Mouse (Mus musculus) MEL (cell line): Measurements from ENCODE around the gene Frmd5. TPM values are rescaled to one million over a fixed set of nuclear protein-coding genes. Genes with fewer than 3 reads are reported as not detected.

ENCODE experiments used
- DNase-seq: peaks from one replicate; pipeline ENCODE4 v3.0.0; 2011; ENCODE audit warnings: low read depth, low spot score
- H3K27ac ChIP-seq: 2 replicates; pipeline ENCODE4 v1.5.1; 2012; ENCODE audit warnings: low read depth, mild to moderate bottlenecking, control low read depth, low read length, moderate library complexity; ENCODE audit not compliant: control insufficient read depth
- H3K27me3 ChIP-seq, 2 experiments: fragments of 150-350 bp in 1 of 2; sonication (generic) in 1 of 2; 2 replicates each; pipeline ENCODE4 v1.6.1; 2012; ENCODE audit warnings: low read length in 2 of 2, mild to moderate bottlenecking in 2 of 2, improper control_type of control experiment in 1 of 2, moderate library complexity in 1 of 2; ENCODE audit not compliant: insufficient read depth in 2 of 2, control insufficient read depth in 1 of 2
- H3K36me3 ChIP-seq, 2 experiments: 2 replicates each; pipeline ENCODE4 v1.6.1; 2012 to 2014; ENCODE audit warnings: low read length in 2 of 2, improper control_type of control experiment in 1 of 2, inconsistent platforms in 1 of 2, mild to moderate bottlenecking in 1 of 2; ENCODE audit not compliant: insufficient read depth in 2 of 2, control insufficient read depth in 1 of 2
- H3K4me1 ChIP-seq, 2 experiments: fragments of 150-350 bp in 1 of 2; sonication (generic) in 1 of 2; 2 replicates each; pipeline ENCODE4 v1.6.1; 2012; ENCODE audit warnings: low read length in 2 of 2, improper control_type of control experiment in 1 of 2, mild to moderate bottlenecking in 1 of 2; ENCODE audit not compliant: insufficient read depth in 2 of 2, control insufficient read depth in 1 of 2
- H3K4me3 ChIP-seq, 2 experiments: fragments of 150-350 bp in 1 of 2; sonication (generic) in 1 of 2; 2 replicates each; pipeline ENCODE4 v1.5.1; 2012; ENCODE audit warnings: low read depth in 2 of 2, low read length in 2 of 2, mild to moderate bottlenecking in 2 of 2, moderate library complexity in 2 of 2, control low read depth in 1 of 2, improper control_type of control experiment in 1 of 2; ENCODE audit not compliant: control insufficient read depth in 1 of 2, insufficient read depth in 1 of 2
- H3K79me2 ChIP-seq: 2 replicates; pipeline ENCODE4 v1.6.1; 2012; ENCODE audit warnings: mild to moderate bottlenecking, low read length, moderate library complexity; ENCODE audit not compliant: control insufficient read depth, poor library complexity, insufficient read depth
- H3K9ac ChIP-seq: 2 replicates; pipeline ENCODE4 v1.6.1; 2012; ENCODE audit warnings: low read depth, mild to moderate bottlenecking, control low read depth, low read length, moderate library complexity; ENCODE audit not compliant: control insufficient read depth, poor library complexity, severe bottlenecking
- H3K9me3 ChIP-seq: fragments of 150-350 bp; sonication (generic); replicated peaks from 2 replicates; pipeline ENCODE4 v1.6.1; 2012; ENCODE audit warnings: mild to moderate bottlenecking, low read length, improper control_type of control experiment, moderate library complexity; ENCODE audit not compliant: insufficient read depth
- CHD2 ChIP-seq: IDR thresholded peaks from 2 replicates; pipeline ENCODE4 v1.6.1; 2011; ENCODE audit warnings: low read length, improper control_type of control experiment
- ELF1 ChIP-seq: IDR thresholded peaks from 2 replicates; pipeline ENCODE4 v1.6.1; 2014; ENCODE audit warnings: low read depth, mild to moderate bottlenecking, inconsistent platforms, low read length, improper control_type of control experiment, moderate library complexity
- EP300 ChIP-seq, 2 experiments: IDR thresholded peaks; 2 replicates each; pipeline ENCODE4 v1.6.1; 2011; ENCODE audit warnings: improper control_type of control experiment in 2 of 2, low read length in 2 of 2, low read depth in 1 of 2, mild to moderate bottlenecking in 1 of 2
- JUND ChIP-seq: IDR thresholded peaks from 2 replicates; pipeline ENCODE4 v1.6.1; 2011; ENCODE audit warnings: low read depth, mild to moderate bottlenecking, improper control_type of control experiment, low read length
- MAFK ChIP-seq: IDR thresholded peaks from 2 replicates; pipeline ENCODE4 v1.6.1; 2011; ENCODE audit warnings: low read depth, mild to moderate bottlenecking, low read length, improper control_type of control experiment, borderline replicate concordance
- MAX ChIP-seq: IDR thresholded peaks from 2 replicates; pipeline ENCODE4 v1.6.1; 2011; ENCODE audit warnings: low read length, improper control_type of control experiment
- MAZ ChIP-seq: IDR thresholded peaks from 2 replicates; pipeline ENCODE4 v1.6.1; 2012; ENCODE audit warnings: low read depth, mild to moderate bottlenecking, inconsistent platforms, low read length, improper control_type of control experiment
- MXI1 ChIP-seq: IDR thresholded peaks from 2 replicates; pipeline ENCODE4 v1.6.1; 2011; ENCODE audit warnings: mild to moderate bottlenecking, low read depth, low read length, improper control_type of control experiment
- MYC ChIP-seq: IDR thresholded peaks from 2 replicates; pipeline ENCODE4 v1.6.1; 2011; ENCODE audit warnings: low read depth, mild to moderate bottlenecking, low read length, improper control_type of control experiment, moderate library complexity
- NELFE ChIP-seq: IDR thresholded peaks from 2 replicates; pipeline ENCODE4 v1.6.1; 2011; ENCODE audit warnings: low read depth, low read length, improper control_type of control experiment
- NRF1 ChIP-seq: IDR thresholded peaks from 2 replicates; pipeline ENCODE4 v1.6.1; 2014; ENCODE audit warnings: low read depth, mild to moderate bottlenecking, inconsistent platforms, low read length, improper control_type of control experiment, moderate library complexity; ENCODE audit not compliant: poor library complexity, insufficient read depth, severe bottlenecking
- POLR2A ChIP-seq, 2 experiments: IDR thresholded peaks; 2 replicates each; pipeline ENCODE4 v1.6.1; 2011 to 2012; ENCODE audit warnings: low read length in 2 of 2, mild to moderate bottlenecking in 2 of 2, control low read depth in 1 of 2, improper control_type of control experiment in 1 of 2, low read depth in 1 of 2, moderate library complexity in 1 of 2; ENCODE audit not compliant: control insufficient read depth in 1 of 2, insufficient read depth in 1 of 2, poor library complexity in 1 of 2
- POLR2AphosphoS5 ChIP-seq: IDR thresholded peaks from 2 replicates; pipeline ENCODE4 v1.6.1; 2012; ENCODE audit warnings: low read depth, borderline replicate concordance, mild to moderate bottlenecking, inconsistent platforms, low read length, moderate library complexity, mixed read lengths
- RAD21 ChIP-seq: IDR thresholded peaks from 2 replicates; pipeline ENCODE4 v1.6.1; 2011; ENCODE audit warnings: mild to moderate bottlenecking, low read depth, low read length, improper control_type of control experiment
- RCOR1 ChIP-seq: IDR thresholded peaks from 2 replicates; pipeline ENCODE4 v1.6.1; 2012; ENCODE audit warnings: low read depth, mild to moderate bottlenecking, inconsistent platforms, low read length, improper control_type of control experiment
- SIN3A ChIP-seq: IDR thresholded peaks from 2 replicates; pipeline ENCODE4 v1.6.1; 2012; ENCODE audit warnings: low read length, improper control_type of control experiment, inconsistent platforms
- UBTF ChIP-seq: IDR thresholded peaks from 2 replicates; pipeline ENCODE4 v1.6.1; 2012; ENCODE audit warnings: low read depth, mild to moderate bottlenecking, inconsistent platforms, low read length, improper control_type of control experiment, moderate library complexity, borderline replicate concordance; ENCODE audit not compliant: insufficient read depth
- USF1 ChIP-seq: IDR thresholded peaks from 2 replicates; pipeline ENCODE4 v1.6.1; 2014; ENCODE audit warnings: low read depth, mild to moderate bottlenecking, inconsistent platforms, low read length, improper control_type of control experiment, moderate library complexity
- USF2 ChIP-seq, 2 experiments: IDR thresholded peaks; 2 replicates each; pipeline ENCODE4 v1.6.1; 2011 to 2012; ENCODE audit warnings: improper control_type of control experiment in 2 of 2, low read length in 2 of 2, borderline replicate concordance in 1 of 2, inconsistent platforms in 1 of 2, low read depth in 1 of 2, mild to moderate bottlenecking in 1 of 2; ENCODE audit not compliant: insufficient read depth in 1 of 2
- ZC3H11A ChIP-seq: IDR thresholded peaks from 2 replicates; pipeline ENCODE4 v1.6.1; 2012; ENCODE audit warnings: low read depth, mild to moderate bottlenecking, inconsistent platforms, low read length, improper control_type of control experiment
- polyA plus RNA-seq, 2 experiments: library from polyadenylated mRNA; stranded (reverse) in 1 of 2; unstranded in 1 of 2; fragments of >175 nt in 1 of 2; fragments of >200 nt in 1 of 2; gene quantifications; 2 replicates each; pipeline versions ENCODE4 v1.2.1 to v1.2.4; 2012; ENCODE audit warnings: low replicate concordance in 2 of 2, low read depth in 1 of 2; ENCODE audit not compliant: insufficient read length in 2 of 2, insufficient read depth in 1 of 2, missing spikeins in 1 of 2
- total RNA-seq: library from RNA; depleted of rRNA; stranded (reverse); fragments of 300-350 nt; gene quantifications from 2 replicates; pipeline ENCODE4 v1.2.3, GENCODE M21; 2012

The Frmd5 gene
- total and polyA plus RNA-seq, 3 experiments: 0.04 to 0.15 TPM; not detected in 1

GRCm38 (mm10) chr2:121724866-121725265 is 82.0 kb downstream of the Frmd5 start:
- TF ChIP-seq MAZ (no peak), SIN3A (no peak), UBTF (no peak), USF2 (IDR thresholded peaks at IDR 0.05; ENCODE audit: borderline replicate concordance in 1 of 2, insufficient read depth in 1 of 2, low read depth in 1 of 2, low read length in 2 of 2) (no peak), MXI1 (no peak), RCOR1 (no peak), EP300 (IDR thresholded peaks at IDR 0.05; ENCODE audit: low read depth in 1 of 2, low read length in 2 of 2) (no peak), NRF1 (no peak), NELFE (no peak), USF1 (no peak), MYC (no peak)
- TF ChIP-seq, all 39 proteins: peak for 0
- no peak for DNase-seq
- H3K27ac ChIP-seq: no peak overlapping the region
- H3K4me3 ChIP-seq: no peak overlapping the region
- H3K9me3 ChIP-seq: no peaks in the 10 kb centered on the region
- no peaks in the 10 kb centered on the region for H3K79me2 ChIP-seq
- H3K36me3 ChIP-seq: no peaks in the 10 kb centered on the region
- no peak overlapping the region for H3K9ac ChIP-seq
- no peaks in the 10 kb centered on the region for H3K4me1 ChIP-seq
- H3K27me3 ChIP-seq: peaks cover 4 to 7% of the 10 kb centered on the region in 2 experiments

- H3K9me3 ChIP-seq: no peaks in the 10 kb centered on the region
- H3K4me3 ChIP-seq: no peak overlapping the region
- no peaks in the 10 kb centered on the region for H3K36me3 ChIP-seq
- no peaks in the 10 kb centered on the region for H3K79me2 ChIP-seq
- TF ChIP-seq USF1: no peak
- peaks cover 4 to 7% of the 10 kb centered on the region in 2 experiments for H3K27me3 ChIP-seq
- H3K9ac ChIP-seq: no peak overlapping the region
- no peak overlapping the region for H3K27ac ChIP-seq
- no peak for DNase-seq
- no peaks in the 10 kb centered on the region for H3K4me1 ChIP-seq
Measured at GRCm38 (mm10) chr2:121723796-121724195, 83.1 kb downstream of the Frmd5 start.

- Histone ChIP-seq H3K9ac (no peak overlapping the region), H3K9me3 (no peaks in the 10 kb centered on the region), H3K27ac (no peak overlapping the region), H3K36me3 (no peaks in the 10 kb centered on the region), H3K27me3 (no peaks in the 10 kb centered on the region; a peak in 1 of 4 replicates), H3K4me3 (no peak overlapping the region), H3K4me1 (no peaks in the 10 kb centered on the region), H3K79me2 (no peaks in the 10 kb centered on the region)
- TF ChIP-seq POLR2A (IDR thresholded peaks at IDR 0.05; ENCODE audit: control insufficient read depth in 1 of 2, insufficient read depth in 1 of 2, low read depth in 1 of 2, low read length in 2 of 2, poor library complexity in 1 of 2) (no peak), MAFK (no peak), JUND (no peak), MXI1 (no peak), ZC3H11A (no peak), POLR2AphosphoS5 (no peak), MAX (no peak), RAD21 (no peak), ELF1 (no peak), MAZ (no peak), CHD2 (no peak)
- no peak for DNase-seq
Measured at GRCm38 (mm10) chr2:121719000-121719399, 87.9 kb downstream of the Frmd5 start.
